Mouse (Mus musculus): ENCODE measurements around the gene Rasal3. TPM values are rescaled to one million over a fixed set of nuclear protein-coding genes. Genes with fewer than 3 reads are reported as not detected.

Rasal3 gene
- total and polyA plus RNA-seq, 2 experiments, result 0.83 to 1.6 TPM

DNA sequence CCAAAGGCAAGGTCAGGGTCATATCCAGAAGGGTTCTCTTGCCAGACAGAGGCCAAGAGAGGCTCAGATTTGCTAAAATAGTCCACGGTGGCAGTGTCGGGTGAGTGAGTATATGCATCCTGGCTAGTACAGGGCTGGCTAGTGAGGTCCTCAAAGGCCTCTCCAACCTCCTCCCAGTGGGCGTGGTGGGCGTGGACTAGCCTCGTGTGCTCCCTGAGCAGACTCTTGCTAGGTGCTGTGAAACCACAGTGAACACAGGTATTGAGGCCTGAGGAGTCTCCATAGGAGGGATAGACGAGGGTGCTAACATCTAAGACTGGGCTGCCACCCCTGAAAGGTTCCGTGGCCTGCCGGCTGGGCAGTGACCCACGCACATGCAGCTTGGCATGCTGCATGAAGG lies 26.2 kb downstream of the Rasal3 start:
- H3K4me3 ChIP-seq (ENCODE audit: insufficient read depth, low read depth, low read length), result no peak overlapping the region
- H3K36me3 ChIP-seq (ENCODE audit: control insufficient read depth, insufficient read depth, low read length), result no peaks in the 10 kb centered on the region
- H3K9ac ChIP-seq (ENCODE audit: low read depth, low read length), result no peak overlapping the region
- no peaks in the 10 kb centered on the region for H3K79me2 ChIP-seq (ENCODE audit: control insufficient read depth, insufficient read depth, low read length)
- H3K27me3 ChIP-seq (ENCODE audit: control insufficient read depth, insufficient read depth, low read length), result no peaks in the 10 kb centered on the region
- no peaks in the 10 kb centered on the region for H3K4me1 ChIP-seq (ENCODE audit: control insufficient read depth, insufficient read depth, low read length)
- DNase-seq (ENCODE audit: extremely low read depth, low read depth, low spot score), result no peak
- no peak overlapping the region for H3K27ac ChIP-seq (replicated peaks; ENCODE audit: insufficient read depth, low read depth, low read length)
- TF ChIP-seq POLR2A (IDR thresholded peaks at IDR 0.05; ENCODE audit: extremely low read depth, insufficient read depth, low read length), result no peak
- TF ChIP-seq CTCF (IDR thresholded peaks at IDR 0.05; ENCODE audit: low read depth, low read length), result no peak
- 89% methylated on average over 9 of the region's 9 CpGs for WGBS

DNA sequence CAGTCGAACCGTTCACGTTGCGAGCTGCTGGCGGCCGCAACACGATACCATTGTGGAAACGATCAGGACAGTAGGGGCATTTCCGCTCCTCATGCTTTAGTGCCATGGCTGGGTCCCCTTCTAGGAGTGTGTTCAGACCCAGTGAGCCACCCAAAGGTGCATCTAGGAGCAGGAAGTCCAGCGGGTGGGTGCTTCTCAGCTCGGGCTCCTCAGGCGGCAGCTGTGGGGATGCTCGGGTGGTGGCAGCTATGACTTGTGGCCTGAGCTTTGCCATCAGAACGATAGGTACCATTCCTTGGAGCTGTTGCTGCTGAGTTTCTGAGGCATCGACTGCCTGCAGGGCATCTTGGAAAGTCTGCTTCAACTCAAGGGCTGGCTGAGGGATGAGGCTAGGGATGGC lies 26.9 kb downstream of the Rasal3 start:
- no peak for TF ChIP-seq CTCF (IDR thresholded peaks at IDR 0.05; ENCODE audit: low read depth, low read length)
- TF ChIP-seq POLR2A (IDR thresholded peaks at IDR 0.05; ENCODE audit: extremely low read depth, insufficient read depth, low read length), result no peak
- Histone ChIP-seq H3K27ac (replicated peaks; ENCODE audit: insufficient read depth, low read depth, low read length) (no peak overlapping the region), H3K79me2 (ENCODE audit: control insufficient read depth, insufficient read depth, low read length) (no peaks in the 10 kb centered on the region), H3K4me3 (ENCODE audit: insufficient read depth, low read depth, low read length) (no peak overlapping the region), H3K9ac (ENCODE audit: low read depth, low read length) (no peak overlapping the region), H3K4me1 (ENCODE audit: control insufficient read depth, insufficient read depth, low read length) (no peaks in the 10 kb centered on the region), H3K36me3 (ENCODE audit: control insufficient read depth, insufficient read depth, low read length) (no peaks in the 10 kb centered on the region), H3K27me3 (ENCODE audit: control insufficient read depth, insufficient read depth, low read length) (no peaks in the 10 kb centered on the region)
- no peak for DNase-seq (ENCODE audit: extremely low read depth, low read depth, low spot score)
- WGBS, result 94% methylated on average over 15 of the region's 15 CpGs

DNA sequence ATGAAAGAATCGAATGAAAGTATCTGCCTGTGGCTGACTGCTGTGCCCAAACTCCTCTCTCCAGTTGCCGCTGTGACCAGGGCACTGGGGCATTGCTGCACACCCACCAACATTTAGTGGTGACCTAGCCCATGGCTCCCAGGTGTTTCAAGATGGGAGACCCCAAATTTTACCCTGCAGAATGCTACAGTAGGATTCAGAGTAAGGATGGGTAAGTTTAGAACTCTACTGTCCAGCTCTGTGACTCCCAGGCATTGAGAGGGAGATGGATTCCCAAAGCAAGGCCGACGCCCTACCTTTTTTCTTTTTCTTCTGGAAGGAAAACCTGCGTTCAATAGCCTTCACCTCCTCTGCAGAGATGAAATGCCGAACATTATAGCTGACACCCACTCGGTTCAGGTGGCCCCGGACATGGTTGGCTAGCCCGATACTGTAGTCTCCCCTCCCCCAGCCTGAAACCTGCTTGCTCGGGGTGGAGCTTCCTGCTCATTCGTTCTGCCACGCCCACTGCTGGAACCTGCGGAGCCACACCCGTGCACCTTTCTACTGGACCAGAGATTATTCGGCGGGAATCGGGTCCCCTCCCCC lies 34.3 kb downstream of the Rasal3 start:
- no peak for DNase-seq (ENCODE audit: extremely low read depth, low read depth, low spot score)
- no peaks in the 10 kb centered on the region for H3K27me3 ChIP-seq (ENCODE audit: control insufficient read depth, insufficient read depth, low read length)
- peaks cover 1% of the 10 kb centered on the region; the same call in 1 of the 2 replicates for H3K36me3 ChIP-seq (ENCODE audit: control insufficient read depth, insufficient read depth, low read length)
- TF ChIP-seq CTCF (IDR thresholded peaks at IDR 0.05; ENCODE audit: low read depth, low read length) (no peak), POLR2A (IDR thresholded peaks at IDR 0.05; ENCODE audit: extremely low read depth, insufficient read depth, low read length) (no peak)
- H3K4me1 ChIP-seq (ENCODE audit: control insufficient read depth, insufficient read depth, low read length), result no peaks in the 10 kb centered on the region; the same call in 1 of the 2 replicates
- H3K9ac ChIP-seq (ENCODE audit: low read depth, low read length), result no peak overlapping the region
- no peaks in the 10 kb centered on the region for H3K79me2 ChIP-seq (ENCODE audit: control insufficient read depth, insufficient read depth, low read length)
- whole genome bisulfite sequencing, result 21% methylated on average over 12 of the region's 17 CpGs
- H3K27ac ChIP-seq (replicated peaks; ENCODE audit: insufficient read depth, low read depth, low read length), result no peak overlapping the region
- 0 out of 2 replicates have a peak overlapping the region, but pooled peaks have one; percentile 4 for H3K4me3 ChIP-seq (ENCODE audit: insufficient read depth, low read depth, low read length)

DNA sequence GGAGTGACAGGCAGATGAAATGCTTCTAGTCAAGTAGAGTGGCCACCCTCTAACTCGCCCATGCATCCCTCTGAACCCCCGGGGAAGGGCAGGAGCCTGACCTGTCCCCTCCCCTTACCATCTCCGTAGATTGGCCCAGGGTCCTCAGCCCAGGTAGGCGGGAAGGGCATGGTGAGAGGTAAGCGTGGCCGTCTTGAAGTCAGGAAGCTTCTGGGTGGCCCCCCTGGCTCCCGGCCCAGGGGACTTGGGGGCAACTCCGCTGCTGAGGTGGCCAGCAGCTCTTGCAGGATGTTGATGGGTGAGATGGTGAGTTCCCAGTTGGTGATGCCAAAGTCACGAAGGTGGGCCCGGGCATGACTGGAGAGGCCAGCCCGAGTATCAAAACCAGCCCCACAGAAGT lies 35.7 kb downstream of the Rasal3 start:
- Histone ChIP-seq H3K4me3 (ENCODE audit: insufficient read depth, low read depth, low read length) (no peak overlapping the region), H3K9ac (ENCODE audit: low read depth, low read length) (no peak overlapping the region), H3K79me2 (ENCODE audit: control insufficient read depth, insufficient read depth, low read length) (peaks cover 10% of the 10 kb centered on the region; the same call in 1 of the 2 replicates), H3K27ac (replicated peaks; ENCODE audit: insufficient read depth, low read depth, low read length) (no peak overlapping the region), H3K36me3 (ENCODE audit: control insufficient read depth, insufficient read depth, low read length) (peaks cover 1% of the 10 kb centered on the region; the same call in 1 of the 2 replicates), H3K4me1 (ENCODE audit: control insufficient read depth, insufficient read depth, low read length) (peaks cover 7% of the 10 kb centered on the region), H3K27me3 (ENCODE audit: control insufficient read depth, insufficient read depth, low read length) (no peaks in the 10 kb centered on the region)
- DNase-seq (ENCODE audit: extremely low read depth, low read depth, low spot score), result no peak
- WGBS, result 95% methylated on average over 11 of the region's 11 CpGs
- TF ChIP-seq CTCF (IDR thresholded peaks at IDR 0.05; ENCODE audit: low read depth, low read length) (no peak), POLR2A (IDR thresholded peaks at IDR 0.05; ENCODE audit: extremely low read depth, insufficient read depth, low read length) (no peak)

DNA sequence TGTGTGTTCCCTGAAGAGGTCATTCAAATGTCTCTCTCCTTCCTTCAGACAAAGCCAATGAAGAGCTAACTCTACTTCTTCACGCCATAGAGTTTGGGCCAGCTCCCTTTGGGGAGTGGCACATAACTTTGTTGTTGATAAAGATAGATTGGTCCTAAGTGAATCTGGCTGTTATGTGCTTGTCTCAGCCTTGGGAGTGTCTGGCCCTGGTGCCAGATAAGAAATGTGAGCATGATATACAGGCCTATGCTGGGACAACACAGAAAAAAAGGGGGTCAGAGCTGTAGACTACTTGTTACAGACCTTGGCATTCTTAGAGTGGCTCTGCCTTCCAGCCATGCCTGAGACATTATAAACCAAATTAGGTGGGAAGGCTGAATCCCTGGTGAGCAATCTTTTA lies 38.1 kb downstream of the Rasal3 start:
- TF ChIP-seq POLR2A (IDR thresholded peaks at IDR 0.05; ENCODE audit: extremely low read depth, insufficient read depth, low read length) (no peak), CTCF (IDR thresholded peaks at IDR 0.05; ENCODE audit: low read depth, low read length) (no peak)
- H3K27me3 ChIP-seq (ENCODE audit: control insufficient read depth, insufficient read depth, low read length), result no peaks in the 10 kb centered on the region
- peaks cover 1% of the 10 kb centered on the region; the same call in 1 of the 2 replicates for H3K36me3 ChIP-seq (ENCODE audit: control insufficient read depth, insufficient read depth, low read length)
- H3K27ac ChIP-seq (replicated peaks; ENCODE audit: insufficient read depth, low read depth, low read length), result no peak overlapping the region
- DNase-seq (ENCODE audit: extremely low read depth, low read depth, low spot score), result no peak
- peaks cover 13% of the 10 kb centered on the region; the same call in 1 of the 2 replicates for H3K79me2 ChIP-seq (ENCODE audit: control insufficient read depth, insufficient read depth, low read length)
- no peak overlapping the region for H3K9ac ChIP-seq (ENCODE audit: low read depth, low read length)
- WGBS, result 86% methylated on average over 1 of the region's 1 CpGs
- H3K4me3 ChIP-seq (ENCODE audit: insufficient read depth, low read depth, low read length), result no peak overlapping the region
- H3K4me1 ChIP-seq (ENCODE audit: control insufficient read depth, insufficient read depth, low read length), result peaks cover 10% of the 10 kb centered on the region

DNA sequence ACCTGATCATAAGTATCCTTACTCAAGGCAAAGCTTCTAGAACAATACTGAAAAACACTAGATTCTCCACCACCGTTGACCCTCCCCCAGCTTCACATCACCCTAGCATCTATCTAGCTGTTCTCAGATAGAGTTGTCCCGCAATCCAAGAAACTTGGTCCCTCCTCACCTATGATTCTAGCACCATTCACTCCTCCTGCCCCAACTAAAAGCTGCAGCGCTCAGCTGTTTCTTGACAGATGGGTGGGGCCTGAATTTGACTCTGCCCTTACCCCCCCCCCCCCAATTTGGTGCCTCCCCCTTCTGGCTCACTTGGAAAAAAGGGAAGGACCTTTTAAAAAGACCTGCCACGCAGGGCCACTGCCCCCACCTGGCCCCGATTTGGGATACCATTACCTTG lies 38.5 kb downstream of the Rasal3 start:
- DNase-seq (ENCODE audit: extremely low read depth, low read depth, low spot score), result no peak
- 57% methylated on average over 5 of the region's 5 CpGs for WGBS
- TF ChIP-seq CTCF (IDR thresholded peaks at IDR 0.05; ENCODE audit: low read depth, low read length) (no peak), POLR2A (IDR thresholded peaks at IDR 0.05; ENCODE audit: extremely low read depth, insufficient read depth, low read length) (no peak)
- H3K36me3 ChIP-seq (ENCODE audit: control insufficient read depth, insufficient read depth, low read length), result peaks cover 1% of the 10 kb centered on the region; the same call in 1 of the 2 replicates
- peaks cover 10% of the 10 kb centered on the region for H3K4me1 ChIP-seq (ENCODE audit: control insufficient read depth, insufficient read depth, low read length)
- no peak overlapping the region for H3K9ac ChIP-seq (ENCODE audit: low read depth, low read length)
- no peak overlapping the region for H3K27ac ChIP-seq (replicated peaks; ENCODE audit: insufficient read depth, low read depth, low read length)
- H3K4me3 ChIP-seq (ENCODE audit: insufficient read depth, low read depth, low read length), result no peak overlapping the region
- no peaks in the 10 kb centered on the region for H3K27me3 ChIP-seq (ENCODE audit: control insufficient read depth, insufficient read depth, low read length)
- H3K79me2 ChIP-seq (ENCODE audit: control insufficient read depth, insufficient read depth, low read length), result peaks cover 13% of the 10 kb centered on the region; the same call in 1 of the 2 replicates

Data from liver, adult 2 months (tissue).